Mouse (Mus musculus) cortical plate, adult 2 months (tissue): Measurements from ENCODE around the gene Gfpt1. TPM values are rescaled to one million over a fixed set of nuclear protein-coding genes. Genes with fewer than 3 reads are reported as not detected.
"Not testable (repeated sequence)": the region's sequence is repeated elsewhere in the genome, so short reads cannot be mapped to it uniquely, and the experiment has no call there.

Experiments
- H3K27ac ChIP-seq: fragments of 200-500 bp; 2 replicates; pipeline ENCODE4 v1.5.1; 2012; ENCODE audit warnings: low read length, control low read depth, inconsistent platforms; ENCODE audit not compliant: insufficient read depth
- H3K4me1 ChIP-seq: fragments of 200-500 bp; 2 replicates; pipeline ENCODE4 v1.6.1; 2011; ENCODE audit warnings: low read length; ENCODE audit not compliant: control insufficient read depth, insufficient read depth
- H3K4me3 ChIP-seq: fragments of 200-500 bp; 2 replicates; pipeline ENCODE4 v1.5.1; 2011; ENCODE audit warnings: mild to moderate bottlenecking, low read length, control low read depth; ENCODE audit not compliant: insufficient read depth
- CTCF ChIP-seq: fragments of 200-500 bp; IDR thresholded peaks from 2 replicates; pipeline ENCODE4 v1.5.1; 2011; ENCODE audit warnings: mild to moderate bottlenecking, control low read depth, low read length; ENCODE audit not compliant: insufficient read depth; ENCODE audit errors: extremely low read depth
- POLR2A ChIP-seq: fragments of 200-500 bp; IDR thresholded peaks from 2 replicates; pipeline ENCODE4 v1.6.1; 2011; ENCODE audit warnings: mild to moderate bottlenecking, low read length, control low read depth; ENCODE audit not compliant: insufficient read depth; ENCODE audit errors: extremely low read depth
- polyA plus RNA-seq: library from polyadenylated mRNA; depleted of rRNA; stranded (reverse); fragments of >200 nt; gene quantifications from 2 replicates; pipeline ENCODE4 v1.2.3, GENCODE M21; 2012

The Gfpt1 gene
- polyA plus RNA-seq, 1 experiment, result 25.4 TPM

DNA sequence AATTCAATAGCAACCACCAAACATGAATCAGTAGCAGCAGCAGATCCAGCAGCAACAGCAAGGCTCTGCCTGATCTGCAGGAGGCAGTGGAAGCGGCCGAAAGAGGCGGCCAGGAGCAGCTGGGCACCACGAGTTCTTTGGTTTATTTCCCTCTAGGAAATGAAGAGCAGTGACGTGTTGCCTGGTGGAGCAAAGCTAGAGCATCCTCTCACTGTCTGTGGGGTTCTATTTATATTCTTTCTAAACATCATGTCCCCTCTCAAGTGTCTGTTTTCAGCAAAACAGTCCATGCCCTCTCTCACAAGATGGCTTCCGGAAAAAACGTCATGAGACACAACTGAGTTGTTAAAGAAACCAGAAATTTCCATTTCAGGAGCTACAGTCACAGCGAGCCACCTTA is 3.5 kb upstream of the Gfpt1 start:
- no peak overlapping the region for H3K4me3 ChIP-seq
- H3K27ac ChIP-seq, result no peak overlapping the region
- H3K4me1 ChIP-seq, result peaks cover 4% of the 10 kb centered on the region; the same call in 1 of the 2 replicates
- TF ChIP-seq CTCF (no peak), POLR2A (no peak)

GRCm38 (mm10) chr6:87040971-87041370 is 1.7 kb upstream of the Gfpt1 start:
- no peak overlapping the region for H3K4me3 ChIP-seq
- TF ChIP-seq POLR2A (no peak), CTCF (no peak)
- H3K4me1 ChIP-seq, result peaks cover 7% of the 10 kb centered on the region; the same call in 1 of the 2 replicates
- H3K27ac ChIP-seq, result peak overlapping the region; percentile 24; the same call in 1 of the 2 replicates

DNA sequence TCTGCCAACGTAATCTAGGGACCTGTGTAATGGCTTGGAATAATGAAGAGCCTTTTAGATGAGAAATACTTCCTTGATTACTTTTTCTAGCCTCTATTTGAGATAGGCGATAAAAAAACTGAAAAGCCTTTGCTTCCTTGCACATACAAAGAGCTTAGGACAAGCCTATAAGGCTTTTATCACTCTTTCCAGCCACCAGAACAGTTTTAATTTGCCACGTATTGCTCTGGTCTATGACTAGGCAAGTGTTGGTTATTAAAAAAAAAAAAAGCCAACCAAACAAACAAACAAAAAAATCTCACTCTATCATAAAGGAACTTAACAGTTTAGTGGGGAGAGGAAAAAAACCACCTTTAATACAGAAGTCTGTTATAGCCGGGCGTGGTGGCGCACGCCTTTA is 1.2 kb upstream of the Gfpt1 start:
- Histone ChIP-seq H3K27ac (peak overlapping the region; percentile 24; the same call in 1 of the 2 replicates), H3K4me1 (peaks cover 7% of the 10 kb centered on the region; the same call in 1 of the 2 replicates), H3K4me3 (no peak overlapping the region)
- TF ChIP-seq POLR2A (no peak), CTCF (no peak)

DNA sequence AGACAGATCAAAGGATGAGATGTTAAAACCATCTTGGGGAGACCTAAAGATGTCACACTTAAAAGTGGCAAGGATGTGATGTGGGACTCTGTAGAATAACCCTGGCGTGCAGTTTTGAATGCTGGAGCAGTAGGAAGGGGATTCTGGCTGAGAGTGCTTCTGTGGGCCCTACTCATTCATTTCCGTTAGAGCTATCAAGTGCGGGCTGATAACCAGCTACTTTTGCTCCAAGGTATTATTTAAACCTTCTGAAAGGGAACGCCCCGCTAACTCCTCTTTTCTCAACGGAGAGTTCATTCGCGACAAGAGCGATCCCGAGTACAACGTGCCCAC is 676 bp upstream of the Gfpt1 start:
- Histone ChIP-seq H3K4me1 (peaks cover 7% of the 10 kb centered on the region; the same call in 1 of the 2 replicates), H3K4me3 (peak overlapping the region; percentile 59), H3K27ac (0 out of 2 replicates have a peak overlapping the region, but pooled peaks have one; percentile 78)
- TF ChIP-seq POLR2A (no peak), CTCF (no peak)

DNA sequence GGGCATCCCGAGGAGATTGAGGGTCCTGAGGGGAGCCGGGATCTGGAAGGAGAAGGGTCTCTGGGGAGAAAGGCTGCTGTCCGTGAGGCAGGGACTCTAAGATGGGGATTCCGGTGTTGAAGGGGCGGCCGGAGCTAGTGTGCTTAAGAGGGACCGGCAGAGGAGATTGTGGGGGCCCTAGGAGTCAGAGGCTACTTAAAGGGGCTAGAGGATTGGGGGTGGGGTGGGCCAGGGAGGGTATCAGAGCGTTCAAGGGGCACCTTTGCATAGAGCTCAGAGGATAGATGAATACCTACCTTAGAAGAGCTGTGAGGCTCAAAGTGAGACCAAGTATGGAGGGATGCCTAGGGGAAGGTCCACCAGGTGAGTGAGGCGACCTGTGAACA is 478 bp downstream of the Gfpt1 start:
- Histone ChIP-seq H3K4me3 (peak overlapping the region; percentile 59), H3K4me1 (peaks cover 7% of the 10 kb centered on the region; the same call in 1 of the 2 replicates), H3K27ac (peak overlapping the region; percentile 25; the same call in 1 of the 2 replicates)
- no peak for TF ChIP-seq POLR2A
- no peak for TF ChIP-seq CTCF

DNA sequence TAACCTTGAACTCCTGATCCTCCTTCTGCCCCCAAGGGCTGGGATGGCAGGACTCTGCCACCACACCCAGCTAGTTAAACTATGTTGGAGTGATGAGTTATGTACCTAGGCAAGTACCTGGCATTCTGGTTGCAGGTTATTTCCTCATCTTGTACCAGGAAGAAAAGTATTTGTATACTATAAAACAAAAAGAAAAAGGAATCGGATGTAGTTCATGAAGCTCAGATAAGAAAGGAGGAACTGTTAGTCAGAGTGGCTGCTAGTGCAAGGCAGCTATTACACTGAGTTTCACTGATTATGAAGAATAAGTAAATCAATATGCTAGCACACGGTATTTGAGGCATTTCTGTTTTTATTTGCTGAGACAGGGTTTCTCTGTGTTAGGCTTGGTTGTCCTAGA is 2.2 kb downstream of the Gfpt1 start:
- TF ChIP-seq CTCF (no peak), POLR2A (no peak)
- peaks cover 7% of the 10 kb centered on the region; the same call in 1 of the 2 replicates for H3K4me1 ChIP-seq
- H3K27ac ChIP-seq, result no peak overlapping the region
- no peak overlapping the region for H3K4me3 ChIP-seq

DNA sequence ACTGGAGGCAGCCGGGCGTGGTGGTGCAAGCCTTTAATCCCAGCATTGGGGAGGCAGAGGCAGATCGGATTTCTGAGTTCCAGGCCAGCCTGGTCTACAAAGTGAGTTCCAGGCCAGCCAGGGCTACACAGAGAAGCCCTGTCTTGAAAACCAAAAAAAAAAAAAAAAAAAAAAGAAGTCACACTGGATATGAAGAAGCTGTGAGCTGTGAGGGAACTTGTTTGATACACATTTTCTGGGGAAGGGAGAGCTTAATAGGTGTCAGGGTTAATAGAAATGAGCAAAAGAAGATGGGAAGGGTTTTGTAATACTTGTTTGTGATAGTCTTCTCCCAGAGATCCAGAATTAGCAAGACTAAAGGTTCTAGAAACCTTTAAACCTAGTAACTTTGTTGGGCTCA is 2.9 kb downstream of the Gfpt1 start:
- Histone ChIP-seq H3K27ac (no peak overlapping the region), H3K4me3 (no peak overlapping the region), H3K4me1 (peaks cover 7% of the 10 kb centered on the region; the same call in 1 of the 2 replicates)
- TF ChIP-seq CTCF, result no peak
- TF ChIP-seq POLR2A, result no peak

- H3K27ac ChIP-seq, H3K4me1 ChIP-seq, H3K4me3 ChIP-seq: not testable (repeated sequence)
Observed at GRCm38 (mm10) chr6:87048712-87049111, 6.1 kb downstream of the Gfpt1 start.

- H3K27ac ChIP-seq, result no peak overlapping the region
- TF ChIP-seq POLR2A (no peak), CTCF (no peak)
- H3K4me3 ChIP-seq, result no peak overlapping the region
- peaks cover 1% of the 10 kb centered on the region for H3K4me1 ChIP-seq
Observed at GRCm38 (mm10) chr6:87051886-87052425, 9.3 kb downstream of the Gfpt1 start.

- no peak overlapping the region for H3K4me3 ChIP-seq
- peaks cover 1% of the 10 kb centered on the region for H3K4me1 ChIP-seq
- no peak for TF ChIP-seq CTCF
- no peak for TF ChIP-seq POLR2A
- no peak overlapping the region for H3K27ac ChIP-seq
Observed at GRCm38 (mm10) chr6:87054193-87054592, 11.5 kb downstream of the Gfpt1 start.

DNA sequence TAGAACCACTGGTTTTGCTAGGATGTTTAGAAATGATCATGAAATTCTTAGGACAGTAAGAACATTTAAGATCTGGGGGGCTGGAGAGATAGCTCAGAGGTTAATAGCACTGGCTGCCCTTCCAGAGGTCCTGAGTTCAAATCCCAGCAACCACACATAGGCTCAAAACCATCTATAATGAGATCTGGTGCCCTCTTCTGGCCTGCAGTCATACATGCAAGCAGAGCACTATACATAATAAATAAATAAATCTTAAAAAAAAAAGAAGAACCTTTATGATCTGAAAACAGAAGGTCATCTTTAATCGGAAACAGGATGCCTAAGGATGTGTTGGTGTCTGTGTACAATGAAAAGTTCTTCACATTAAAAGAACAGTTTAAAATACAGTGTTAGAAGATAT is 17.1 kb downstream of the Gfpt1 start:
- no peak overlapping the region for H3K4me3 ChIP-seq
- TF ChIP-seq POLR2A (no peak), CTCF (no peak)

More for the DNA sequence above, 17.1 kb downstream of the Gfpt1 start:
- Histone ChIP-seq H3K27ac (no peak overlapping the region), H3K4me1 (no peaks in the 10 kb centered on the region)
